Mouse (Mus musculus): ENCODE results near the gene Tex47.

The Tex47 gene

GRCm38 (mm10) chr5:7303819-7304218 is at the start of gene Tex47:
TSS of gene Tex47 (plus strand) at chr5:7304119.
- no peak for DNase-seq

- DNase-seq, result no peak
These were observed 27.1 kb upstream of the Tex47 start for GRCm38 (mm10) chr5:7276659-7277455.

- no peak for DNase-seq
These were observed 19.6 kb upstream of the Tex47 start for GRCm38 (mm10) chr5:7284336-7284735.

- no peak for DNase-seq
These were observed 950 bp upstream of the Tex47 start for GRCm38 (mm10) chr5:7302969-7303368.

GRCm38 (mm10) chr5:7325594-7325993 is 21.7 kb downstream of the Tex47 start:
- no peak for DNase-seq

GRCm38 (mm10) chr5:7344145-7345010 is 40.5 kb downstream of the Tex47 start, which contains the start of gene Zfp804b:
TSS of gene Zfp804b (minus strand) at chr5:7344756.
- peak; percentile 56 for DNase-seq

GRCm38 (mm10) chr5:7345011-7345389 is 41.1 kb downstream of the Tex47 start:
- DNase-seq, result no peak

All from right cerebral cortex, postnatal 25 days (tissue).